Mouse (Mus musculus) brain, embryonic 14.5 days (tissue): Measurements from ENCODE around the gene Gm21981. TPM values are rescaled to one million over a fixed set of nuclear protein-coding genes. Genes with fewer than 3 reads are reported as not detected.
A peak's percentile ranks its signal among the peaks of the same experiment; 100 is the strongest.

Experiments used
- DNase-seq: peaks from one replicate; pipeline ENCODE4 v3.0.0-alpha.2; 2011; ENCODE audit warnings: low read depth
- CTCF ChIP-seq: fragments of 200-500 bp; IDR thresholded peaks from 2 replicates; pipeline ENCODE4 v1.5.1; 2012; ENCODE audit warnings: inconsistent platforms, mild to moderate bottlenecking, moderate library complexity, borderline replicate concordance; ENCODE audit not compliant: insufficient read depth, insufficient read length; ENCODE audit errors: extremely low read depth
- POLR2A ChIP-seq: fragments of 200-500 bp; IDR thresholded peaks from 2 replicates; pipeline ENCODE4 v1.6.1; 2012; ENCODE audit warnings: mild to moderate bottlenecking, inconsistent platforms, borderline replicate concordance; ENCODE audit not compliant: poor library complexity, insufficient read depth, insufficient read length, severe bottlenecking; ENCODE audit errors: extremely low read depth
- polyA plus RNA-seq: library from polyadenylated mRNA; depleted of rRNA; stranded (reverse); fragments of >200 nt; gene quantifications from 2 replicates; pipeline ENCODE4 v1.2.3, GENCODE M21; 2012

Gm21981 gene
- polyA plus RNA-seq, 1 experiment = 5.1 TPM

DNA sequence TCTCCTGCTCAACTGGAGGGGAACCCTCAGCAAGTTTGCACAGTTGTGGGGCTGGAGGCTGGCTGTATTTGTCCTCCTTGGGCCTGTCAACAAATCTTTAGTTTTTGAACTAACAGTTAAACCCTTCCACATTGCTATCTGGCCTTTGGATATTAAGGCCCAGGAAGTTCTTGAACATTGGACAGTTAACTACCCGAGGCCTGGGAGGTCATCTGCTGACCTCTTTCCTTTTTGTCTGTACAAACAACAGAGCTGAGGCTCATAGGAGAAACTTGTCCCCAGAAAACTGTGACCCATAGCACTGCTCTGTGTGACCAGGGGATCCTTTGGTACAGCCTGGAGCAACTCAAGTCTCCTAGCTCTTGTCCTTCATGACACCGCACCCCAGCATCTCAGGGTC lies 4.8 kb upstream of the Gm21981 start:
- TF ChIP-seq POLR2A (no peak), CTCF (no peak)
- no peak for DNase-seq

DNA sequence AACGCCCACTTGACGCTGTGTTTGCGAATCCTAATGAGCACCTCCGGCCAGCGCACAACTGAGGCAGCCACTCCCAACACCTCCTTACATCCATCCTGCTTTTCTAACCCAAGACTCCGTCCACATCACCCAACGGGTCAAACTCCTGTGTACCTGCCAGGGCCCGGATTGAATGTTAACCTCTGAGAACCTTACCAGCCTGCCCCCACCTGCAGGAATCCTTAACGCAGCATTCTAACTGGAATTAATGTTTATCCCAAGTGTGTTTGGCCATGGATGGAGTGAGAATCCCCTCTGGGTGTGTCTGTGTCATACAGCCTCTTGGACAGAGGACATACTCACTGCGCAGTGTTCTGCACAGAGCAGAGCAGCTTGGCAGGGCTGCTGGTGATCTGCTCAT lies 3.9 kb upstream of the Gm21981 start:
- TF ChIP-seq CTCF (no peak), POLR2A (no peak)
- DNase-seq = no peak

DNA sequence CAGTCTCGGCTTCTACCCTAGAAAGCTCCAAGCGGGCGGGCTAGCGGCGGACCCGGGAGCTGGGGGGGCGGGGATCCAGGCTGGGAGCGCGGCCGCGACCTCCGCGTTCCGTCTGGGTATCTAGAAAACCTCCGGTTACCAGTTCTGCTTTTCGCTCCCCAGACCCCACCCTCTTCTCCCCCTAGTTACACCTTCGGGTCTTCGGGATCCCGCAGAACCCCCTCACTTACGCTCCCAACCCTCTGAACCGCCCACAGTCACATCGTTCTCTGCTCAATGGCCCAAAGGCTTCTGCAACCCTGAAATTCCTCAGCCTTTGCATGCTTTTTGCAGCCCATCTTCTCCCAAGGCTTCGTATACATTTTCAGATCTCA lies 1.1 kb upstream of the Gm21981 start:
- DNase-seq = peak; percentile 41
- TF ChIP-seq POLR2A = no peak
- no peak for TF ChIP-seq CTCF

DNA sequence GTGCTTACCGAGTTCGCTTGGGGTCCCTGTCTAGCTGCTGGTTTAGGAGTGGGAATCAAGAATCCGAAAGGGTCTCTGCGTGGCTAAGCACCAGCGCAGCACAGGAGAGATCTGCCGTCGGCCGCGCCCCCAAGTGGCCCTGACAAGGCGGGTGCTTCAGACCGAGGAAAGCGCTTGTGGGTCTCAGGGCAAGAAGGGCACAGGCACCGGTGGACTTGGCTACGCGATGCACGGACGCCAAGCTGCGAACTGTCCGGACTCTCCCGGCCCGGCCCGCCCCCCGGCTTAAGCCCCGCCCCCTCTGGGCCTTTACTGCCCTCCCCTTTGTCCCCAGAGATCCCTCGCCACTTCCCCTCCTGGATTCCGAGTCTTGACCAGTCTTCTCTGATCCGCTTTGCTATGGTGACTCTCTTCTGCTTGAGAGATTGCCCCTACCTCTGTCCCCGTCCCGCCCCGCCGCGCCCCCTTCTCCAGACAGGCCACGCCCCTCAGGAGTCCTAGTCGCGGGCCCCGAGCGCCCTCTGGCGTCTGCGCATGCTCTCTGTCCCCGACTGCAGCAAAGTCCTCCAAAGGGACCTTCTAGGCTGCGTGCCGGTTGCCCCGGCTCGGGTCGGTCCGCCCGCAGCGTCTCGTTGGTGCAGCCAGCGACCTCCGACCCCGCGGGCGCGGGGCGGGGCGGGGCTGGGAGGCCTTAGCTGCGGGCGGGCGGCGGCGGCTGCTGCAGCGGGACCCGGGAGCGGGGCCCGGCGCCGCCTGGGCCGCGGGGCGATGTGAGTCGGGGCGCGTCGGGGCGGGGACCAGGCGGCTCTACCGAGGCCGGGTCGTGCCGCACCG lies 465 bp upstream of the Gm21981 start, which contains the start of gene Prickle4:
Gene Prickle4, minus strand, starts transcription at position 234 of the 834 bp plus-strand sequence.
- peak; percentile 80 for TF ChIP-seq CTCF
- TF ChIP-seq POLR2A = peak; percentile 54; the same call in 1 of the 2 replicates

DNA sequence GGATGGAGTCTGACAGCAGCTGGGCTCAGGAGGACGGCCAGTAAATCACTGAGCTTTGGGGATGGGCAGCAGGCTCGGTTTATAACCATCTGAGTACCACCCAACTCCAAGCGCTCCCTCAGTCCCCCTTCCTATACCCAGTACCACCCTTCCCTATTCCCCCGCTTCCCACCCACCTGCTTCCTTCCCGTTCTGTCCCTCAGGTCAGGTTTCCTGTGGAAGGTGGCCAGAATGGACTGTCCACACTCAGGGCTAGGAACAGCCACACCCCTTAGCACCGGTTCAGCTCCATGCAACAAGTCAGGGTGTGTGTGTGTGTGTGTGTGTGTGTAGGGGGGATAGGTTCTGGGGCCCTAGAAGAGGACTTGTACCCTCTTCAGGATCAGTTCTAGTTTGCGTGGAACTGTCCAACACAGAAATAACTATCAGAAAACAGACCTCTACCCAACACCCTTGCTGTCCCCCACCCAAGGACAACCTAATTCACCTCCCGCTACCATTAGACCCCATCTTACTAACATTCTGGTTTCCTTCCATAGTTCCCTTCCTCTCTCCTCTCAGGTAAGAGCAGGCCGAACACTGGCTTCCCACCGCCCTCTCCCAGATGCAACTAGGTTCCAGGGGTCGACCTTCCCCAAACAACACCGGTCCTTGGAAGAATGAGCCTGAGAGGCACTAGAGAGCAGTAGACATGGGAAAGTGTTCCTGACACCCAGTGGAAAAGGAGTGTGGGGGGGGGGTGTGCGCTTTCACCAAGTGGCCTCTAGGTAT lies 399 bp downstream of the Gm21981 start:
- TF ChIP-seq POLR2A (no peak), CTCF (no peak)
- DNase-seq = no peak

More for the DNA sequence above, 465 bp upstream of the Gm21981 start, which contains the start of gene Prickle4:
- DNase-seq = peak; percentile 97

DNA sequence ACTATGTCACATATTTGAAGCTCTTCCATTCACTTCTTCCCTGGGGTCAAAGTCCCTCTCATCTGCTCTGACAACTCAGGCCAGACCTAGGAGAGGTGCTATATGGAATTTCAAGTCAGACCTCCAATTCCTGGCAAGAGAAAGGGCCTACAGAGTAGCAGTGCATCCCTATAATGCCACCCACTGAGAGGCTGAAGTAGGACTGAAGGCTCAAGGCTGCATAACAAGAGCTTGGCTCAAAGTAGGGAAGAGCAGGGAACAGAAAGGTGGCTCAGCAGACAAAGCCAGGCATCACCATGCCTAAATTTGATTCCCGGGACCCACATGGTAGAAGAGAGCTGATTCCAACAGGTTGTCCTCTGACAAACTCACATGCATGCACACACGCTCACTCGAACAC lies 2.6 kb downstream of the Gm21981 start:
- DNase-seq = no peak
- TF ChIP-seq POLR2A (no peak), CTCF (no peak)

DNA sequence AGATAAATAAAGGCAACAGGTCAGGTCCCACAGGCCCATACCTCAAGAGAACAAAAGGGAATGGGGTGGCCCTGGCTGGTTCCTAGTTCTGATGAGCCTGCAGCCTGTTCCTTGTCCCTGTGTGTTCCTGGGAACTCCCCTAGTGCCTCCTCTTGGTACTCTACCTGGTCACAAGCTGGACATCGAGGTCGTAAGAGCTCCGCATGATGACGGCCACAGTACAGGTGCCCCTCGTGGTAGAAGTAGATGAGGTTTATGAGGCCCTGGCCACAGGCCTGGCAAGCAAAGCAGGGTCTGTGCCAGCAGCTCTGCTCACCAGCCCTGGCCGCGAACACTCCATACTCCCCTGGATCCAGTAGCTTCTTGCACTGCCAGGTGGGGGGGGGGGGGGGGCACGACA lies 4.4 kb downstream of the Gm21981 start:
- DNase-seq = no peak
- TF ChIP-seq POLR2A = no peak
- TF ChIP-seq CTCF = no peak

DNA sequence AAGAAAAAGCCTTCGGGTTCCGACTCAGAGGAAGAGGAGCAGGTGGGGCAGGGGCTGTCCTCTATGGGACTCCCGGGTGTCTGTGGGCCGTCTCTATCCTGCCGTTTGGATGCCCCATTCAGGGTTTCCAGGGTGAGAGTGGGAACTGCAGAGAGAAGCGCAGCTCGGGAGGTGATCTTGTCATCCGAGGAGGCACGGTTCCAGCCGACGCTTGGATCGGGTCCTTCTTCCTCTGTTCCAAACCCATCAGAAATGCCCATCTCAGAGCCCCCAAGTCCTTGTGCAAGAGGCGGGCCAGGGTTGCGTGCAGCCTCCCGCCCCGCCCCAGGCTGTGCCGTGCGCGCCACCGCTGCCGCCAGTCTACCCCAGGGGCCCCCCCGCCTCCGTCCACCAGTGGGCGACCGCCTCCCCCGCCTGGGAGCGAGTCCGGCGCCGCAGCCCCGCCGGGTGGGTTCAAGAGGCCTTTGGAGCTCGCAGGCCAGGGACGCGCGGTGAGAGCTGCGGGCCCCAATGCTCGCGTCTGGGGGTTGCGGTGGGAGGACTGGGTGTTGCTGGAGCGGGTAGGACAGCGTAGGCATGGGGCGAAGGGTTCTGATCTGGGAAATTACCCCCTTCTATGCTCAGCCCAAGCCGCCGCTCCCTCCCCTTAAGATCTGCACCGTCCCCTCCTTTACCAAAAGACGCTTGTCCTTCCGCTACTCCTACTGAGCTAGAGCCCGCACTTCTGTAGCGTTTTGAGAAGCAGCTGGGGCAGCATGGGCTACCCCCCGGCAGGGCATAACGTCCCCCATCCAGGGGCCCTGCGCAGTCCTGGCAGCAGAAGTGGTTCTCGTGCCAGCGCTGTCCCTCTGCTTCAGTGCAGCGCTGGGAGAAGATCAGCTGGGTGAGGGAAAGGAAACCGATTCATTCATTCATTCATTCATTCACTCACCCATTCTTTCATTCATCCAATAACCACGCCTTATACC lies 5.4 kb downstream of the Gm21981 start, which contains the start of gene Frs3:
Gene Frs3, plus strand, starts transcription at position 423 of the 968 bp plus-strand sequence.
- DNase-seq = peak; percentile 84
- TF ChIP-seq CTCF = no peak
- 0 out of 2 replicates have a peak, but pooled peaks have one; percentile 26 for TF ChIP-seq POLR2A

DNA sequence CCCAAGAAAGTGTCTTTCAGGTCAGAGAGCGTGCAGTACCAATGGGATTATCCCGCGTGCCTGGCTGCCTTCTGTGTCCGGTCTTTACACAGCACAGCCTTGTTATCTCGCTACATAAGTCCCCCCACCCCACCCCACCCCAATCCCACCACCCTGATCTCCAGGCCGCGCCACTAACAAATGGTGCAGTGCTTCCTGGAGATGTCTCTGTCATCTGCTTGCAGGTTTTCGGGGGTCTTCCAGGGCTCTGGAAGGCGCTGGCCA lies 6.0 kb downstream of the Gm21981 start, which contains the start of gene Tomm6:
Gene Tomm6, minus strand, starts transcription at position 43 of the 264 bp plus-strand sequence.
- no peak for DNase-seq
- TF ChIP-seq POLR2A = no peak
- no peak for TF ChIP-seq CTCF

DNA sequence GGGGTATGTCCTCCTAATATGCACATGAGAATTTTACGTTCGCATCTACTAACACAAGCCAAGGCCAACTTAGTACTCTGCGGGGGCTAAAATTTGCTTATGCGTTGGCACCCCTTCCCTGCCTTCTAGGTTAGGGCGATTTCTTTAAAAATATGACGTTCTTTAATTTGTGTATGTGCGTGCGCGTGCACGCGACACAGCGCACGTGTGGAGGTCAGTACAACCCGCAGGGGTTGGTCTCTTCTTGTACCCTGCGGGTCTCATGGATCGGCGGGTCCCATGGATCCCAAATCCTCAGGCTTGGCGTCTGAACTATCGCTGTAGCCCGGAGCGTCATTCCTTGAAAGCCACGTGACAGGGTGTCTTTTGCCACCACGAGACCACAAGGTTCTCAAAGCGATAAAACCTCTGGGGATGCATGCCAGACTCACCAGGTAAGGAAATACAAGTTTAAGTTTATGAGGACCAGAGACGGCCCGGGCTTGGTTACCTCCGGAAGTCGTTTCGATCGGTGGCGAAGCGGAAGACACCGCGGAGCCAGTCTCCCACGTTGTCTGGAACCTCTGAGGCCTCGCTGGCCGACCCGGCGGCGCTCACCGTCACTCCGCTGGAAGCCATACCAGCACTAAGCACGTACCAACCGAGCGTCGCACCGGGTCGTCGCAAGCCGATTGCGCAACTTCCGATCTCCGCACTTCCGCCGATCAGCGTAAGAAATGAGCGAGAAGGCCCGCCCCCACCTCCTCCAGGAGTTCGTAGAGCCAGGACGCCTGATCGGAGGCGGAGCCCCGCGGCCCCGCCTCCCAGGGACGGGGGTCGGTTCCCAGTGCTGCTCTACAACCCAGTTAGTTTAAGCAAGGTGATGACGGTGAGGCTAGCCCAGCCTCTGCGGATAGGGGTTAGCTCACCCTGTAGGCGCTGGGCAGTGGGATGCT lies 6.6 kb downstream of the Gm21981 start:
- DNase-seq = peak; percentile 99
- TF ChIP-seq CTCF = no peak
- peak; percentile 53; the same call in 1 of the 2 replicates for TF ChIP-seq POLR2A

DNA sequence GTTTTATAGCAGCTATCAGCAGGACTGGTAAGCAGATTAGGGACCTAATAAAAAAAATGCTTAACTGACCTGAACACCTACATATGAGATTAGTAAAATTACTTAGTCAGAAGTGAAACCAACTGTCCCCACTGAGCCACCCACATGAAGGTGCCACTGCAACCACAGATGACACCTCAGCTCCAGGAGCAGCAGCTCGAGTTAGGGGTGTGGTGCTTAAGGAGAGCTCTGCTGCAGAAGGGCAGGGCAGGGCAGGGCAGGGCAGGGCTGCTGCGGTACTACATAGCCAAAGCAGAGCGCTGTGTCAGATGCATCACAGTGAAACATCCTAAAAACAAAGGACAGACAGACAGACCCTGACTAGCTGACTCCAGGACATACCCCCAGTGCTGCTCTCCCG lies 11.4 kb downstream of the Gm21981 start:
- TF ChIP-seq CTCF (no peak), POLR2A (no peak)
- no peak for DNase-seq
